ENCODE assay signal across 11 mouse cellular contexts in the genomic region with DNA sequence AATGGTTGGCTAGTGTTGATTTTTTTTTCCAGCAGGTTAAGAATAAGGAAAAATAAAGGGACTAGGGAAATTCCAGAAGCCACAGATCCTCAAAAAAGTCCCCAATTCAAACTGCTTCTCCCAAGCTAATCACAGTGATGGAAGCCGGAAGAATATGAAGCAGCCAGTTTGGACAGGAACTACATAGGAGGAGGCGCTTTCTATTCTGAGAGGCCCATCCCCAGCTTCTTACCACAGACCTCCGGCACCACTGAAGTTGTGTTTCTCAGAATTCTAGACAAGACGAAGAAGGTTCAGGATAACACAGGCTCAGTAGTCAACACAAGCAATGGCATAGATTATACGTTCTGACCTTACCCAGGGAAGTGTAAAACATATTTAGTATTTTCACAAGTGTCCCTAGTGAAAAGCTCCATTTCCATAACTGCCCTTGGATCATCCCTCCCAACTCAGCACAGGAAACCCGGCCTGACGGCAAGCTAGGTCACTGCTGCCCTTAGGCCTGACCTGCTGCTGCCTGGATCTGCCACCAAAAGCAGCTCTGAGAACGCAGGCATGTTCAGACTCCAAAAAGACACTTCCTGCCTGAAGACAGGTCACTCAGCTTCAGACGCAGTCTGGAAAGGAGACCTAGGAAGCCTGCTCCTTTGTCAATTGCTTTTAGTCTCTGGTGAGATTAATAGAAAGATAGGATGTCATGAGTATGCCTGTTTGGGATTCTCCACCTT.
DNase-seq lines count a peak whose midpoint lies in the region; ATAC-seq and TF ChIP-seq lines count a peak whose summit lies in the region.
"Had no signal": no experiment of that assay in that cellular context is flagged by ENCODE, and none has a peak within 500 bp of the region (broad histone marks: within the 10 kb centered on the region; RNA-seq: fewer than 3 reads in every experiment).

No protein-coding gene starts in this region.

- H3K27me3 ChIP-seq in kidney, embryonic 15.5 days: no peaks in the 10 kb centered on the region
- no peaks in the 10 kb centered on the region for H3K27me3 ChIP-seq in megakaryocyte, embryonic 14.5 days (replicated peaks)
- H3K27me3 ChIP-seq: forebrain, embryonic 12.5 days had no signal

- peaks cover 6% of the 10 kb centered on the region; the same call in 1 of the 2 replicates for H3K4me1 ChIP-seq in kidney, embryonic 15.5 days
- no peaks in the 10 kb centered on the region; the same call in 1 of the 2 replicates for H3K4me1 ChIP-seq in bone marrow, adult 2 months (ENCODE audit: control insufficient read depth, insufficient read depth, low read length)
- H3K4me1 ChIP-seq in megakaryocyte, embryonic 14.5 days: peaks cover 87% of the 10 kb centered on the region
- H3K4me1 ChIP-seq: forebrain, embryonic 12.5 days had no signal

- TF ChIP-seq POLR2A in bone marrow, adult 2 months (IDR thresholded peaks at IDR 0.05; ENCODE audit: borderline replicate concordance, control insufficient read depth, low read depth, low read length): no peak

- H3K4me2 ChIP-seq in kidney, embryonic 15.5 days: no peak overlapping the region
- H3K4me2 ChIP-seq: forebrain, embryonic 12.5 days had no signal

- no peaks in the 10 kb centered on the region for H3K36me3 ChIP-seq in kidney, embryonic 15.5 days
- no peaks in the 10 kb centered on the region for H3K36me3 ChIP-seq in megakaryocyte, embryonic 14.5 days (replicated peaks; ENCODE audit: low read length)
- H3K36me3 ChIP-seq: forebrain, embryonic 12.5 days had no signal

- ATAC-seq in kidney, embryonic 15.5 days (replicated peaks; ENCODE audit: low FRiP score): no peak
- ATAC-seq: lung, postnatal 0 days had no signal

- no peak overlapping the region for H3K9ac ChIP-seq in kidney, embryonic 15.5 days
- H3K9ac ChIP-seq: forebrain, embryonic 12.5 days had no signal

- H3K9me3 ChIP-seq in kidney, embryonic 15.5 days (replicated peaks): no peaks in the 10 kb centered on the region
- H3K9me3 ChIP-seq in megakaryocyte, embryonic 14.5 days: no peaks in the 10 kb centered on the region
- H3K9me3 ChIP-seq: forebrain, embryonic 12.5 days had no signal

- peak; percentile 10 for DNase-seq in kidney, adult 11 months
- DNase-seq in induced T-regulatory cell, adult 2 months (ENCODE audit: low read depth): peak; percentile 14
- DNase-seq in right cerebral cortex, postnatal 36 days (ENCODE audit: low spot score in 2 of 2): no peak
- no peak for DNase-seq in testis, postnatal 10 days (ENCODE audit: low spot score)
- DNase-seq: gastrocnemius, postnatal 14 days; heart, postnatal 4 days had no signal

- 50% methylated on average over 9 of the region's 9 CpGs for WGBS in kidney, embryonic 15.5 days
- WGBS in bone marrow, adult 2 months: 17% methylated on average over 9 of the region's 9 CpGs

- TF ChIP-seq CTCF in bone marrow, adult 2 months (IDR thresholded peaks at IDR 0.05; ENCODE audit: control insufficient read depth, insufficient read depth, low read length): no peak

- no peak overlapping the region for H3K4me3 ChIP-seq in kidney, embryonic 15.5 days (replicated peaks)
- H3K4me3 ChIP-seq in bone marrow, adult 2 months (replicated peaks; ENCODE audit: control insufficient read depth, low read depth, low read length): no peak overlapping the region
- peak overlapping the region; percentile 80 for H3K4me3 ChIP-seq in megakaryocyte, embryonic 14.5 days (replicated peaks)
- H3K4me3 ChIP-seq: forebrain, embryonic 12.5 days had no signal

- H3K27ac ChIP-seq in kidney, embryonic 15.5 days: no peak overlapping the region
- peak overlapping the region; percentile 11 for H3K27ac ChIP-seq in bone marrow, adult 2 months (ENCODE audit: control insufficient read depth, insufficient read depth, low read depth, low read length, poor library complexity)
- H3K27ac ChIP-seq: forebrain, embryonic 12.5 days had no signal

Comparison
In these comparisons a context has a peak if more than half of its experiments do, and no peak if none do; other contexts are left out.
1. DNase-seq: peak in kidney, adult 11 months (single experiment) and induced T-regulatory cell, adult 2 months (single experiment); none in right cerebral cortex, postnatal 36 days (0 of 2) and testis, postnatal 10 days (single experiment).